Mouse (Mus musculus) small intestine, adult 2 months (tissue): ENCODE results near the gene B3galt4. TPM values are rescaled to one million over a fixed set of nuclear protein-coding genes. Genes with fewer than 3 reads are reported as not detected.

Experiments
- H3K27ac ChIP-seq: fragments of 200-500 bp; 2 replicates; pipeline ENCODE4 v1.5.1; 2012; ENCODE audit warnings: low read depth, low read length, control low read depth, inconsistent platforms; ENCODE audit not compliant: insufficient read depth
- H3K27me3 ChIP-seq: fragments of 200-500 bp; 2 replicates; pipeline ENCODE4 v1.6.1; 2012; ENCODE audit warnings: mild to moderate bottlenecking, moderate library complexity, low read length, inconsistent platforms; ENCODE audit not compliant: control insufficient read depth, insufficient read depth
- H3K36me3 ChIP-seq: fragments of 200-500 bp; 2 replicates; pipeline ENCODE4 v1.6.1; 2012; ENCODE audit warnings: mild to moderate bottlenecking, low read length, control low read depth, inconsistent platforms; ENCODE audit not compliant: control insufficient read depth, insufficient read depth
- H3K4me1 ChIP-seq: fragments of 200-500 bp; 2 replicates; pipeline ENCODE4 v1.6.1; 2012; ENCODE audit warnings: low read length, inconsistent platforms, mixed read lengths; ENCODE audit not compliant: control insufficient read depth, insufficient read depth, insufficient read length
- H3K4me3 ChIP-seq: fragments of 200-500 bp; 2 replicates; pipeline ENCODE4 v1.5.1; 2012; ENCODE audit warnings: low read depth, mild to moderate bottlenecking, control low read depth, inconsistent platforms, low read length, moderate library complexity
- CTCF ChIP-seq: fragments of 200-500 bp; IDR thresholded peaks from 2 replicates; pipeline ENCODE4 v1.5.1; 2012; ENCODE audit warnings: low read depth, mild to moderate bottlenecking, control low read depth, inconsistent platforms, low read length, moderate library complexity, mixed read lengths; ENCODE audit not compliant: insufficient replicate concordance, insufficient read length; ENCODE audit errors: extremely low read depth
- POLR2A ChIP-seq: fragments of 200-500 bp; IDR thresholded peaks from 2 replicates; pipeline ENCODE4 v1.6.1; 2012; ENCODE audit warnings: low read depth, mild to moderate bottlenecking, control low read depth, inconsistent platforms, low read length, moderate library complexity
- WGBS: fragments of 180-500 bp; shearing (Covaris S2); methylation state at CpG from one replicate; pipeline ENCODE4 v1.1.7; 2018; 5-methylcytosine and 5-hydroxymethylcytosine counted together
- polyA plus RNA-seq: library from polyadenylated mRNA; depleted of rRNA; stranded (reverse); fragments of >200 nt; gene quantifications from 2 replicates; pipeline ENCODE4 v1.2.3, GENCODE M21; 2012

B3galt4 gene
- polyA plus RNA-seq, 1 experiment, result 24.6 TPM

- no peak for TF ChIP-seq POLR2A
- TF ChIP-seq CTCF, result no peak
Observed at GRCm38 (mm10) chr17:33918293-33919203, 32.7 kb downstream of the B3galt4 start.

GRCm38 (mm10) chr17:33917656-33918292 is 33.5 kb downstream of the B3galt4 start:
- H3K36me3 ChIP-seq, result peaks cover 36% of the 10 kb centered on the region
- H3K27me3 ChIP-seq, result no peaks in the 10 kb centered on the region
- no peak overlapping the region for H3K4me3 ChIP-seq
- no peak overlapping the region for H3K27ac ChIP-seq
- TF ChIP-seq CTCF, result no peak
- TF ChIP-seq POLR2A, result no peak
- 85% methylated on average over 18 of the region's 18 CpGs for WGBS
- peaks cover 26% of the 10 kb centered on the region for H3K4me1 ChIP-seq

More at GRCm38 (mm10) chr17:33918293-33919203, 32.7 kb downstream of the B3galt4 start:
- Histone ChIP-seq H3K27me3 (no peaks in the 10 kb centered on the region), H3K4me1 (peaks cover 26% of the 10 kb centered on the region), H3K36me3 (peaks cover 31% of the 10 kb centered on the region), H3K4me3 (peak overlapping the region; percentile 82; the same call in 1 of the 2 replicates), H3K27ac (peak overlapping the region; percentile 95)
- 49% methylated on average over 37 of the region's 37 CpGs for WGBS

GRCm38 (mm10) chr17:33916847-33917655 is 34.2 kb downstream of the B3galt4 start:
- peaks cover 39% of the 10 kb centered on the region for H3K36me3 ChIP-seq
- peaks cover 24% of the 10 kb centered on the region for H3K4me1 ChIP-seq
- no peak for TF ChIP-seq POLR2A
- TF ChIP-seq CTCF, result no peak
- peak overlapping the region; percentile 42 for H3K4me3 ChIP-seq
- no peaks in the 10 kb centered on the region for H3K27me3 ChIP-seq
- no peak overlapping the region for H3K27ac ChIP-seq
- 82% methylated on average over 31 of the region's 31 CpGs for WGBS

DNA sequence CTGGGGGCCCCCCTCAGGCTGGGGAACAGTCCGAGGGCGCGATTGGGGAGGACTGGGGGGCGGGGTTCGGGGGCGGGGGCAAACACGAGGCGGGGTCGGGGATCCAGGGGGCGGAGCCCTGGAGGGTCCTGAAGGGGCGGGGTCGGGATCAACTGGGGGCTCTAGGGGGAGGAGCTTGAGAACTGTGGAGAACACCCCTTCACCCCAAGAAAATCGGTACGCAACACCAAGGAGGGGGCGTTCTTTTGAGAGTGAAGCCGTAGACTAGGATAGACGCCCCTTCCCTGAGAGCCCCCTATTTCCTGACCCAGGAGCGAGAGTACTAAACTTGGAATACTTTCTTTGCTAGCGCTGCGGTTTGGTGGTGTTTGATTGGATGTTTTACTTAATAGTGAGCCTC is 35.0 kb downstream of the B3galt4 start:
- Histone ChIP-seq H3K27ac (no peak overlapping the region), H3K36me3 (peaks cover 41% of the 10 kb centered on the region), H3K27me3 (no peaks in the 10 kb centered on the region), H3K4me1 (peaks cover 24% of the 10 kb centered on the region), H3K4me3 (peak overlapping the region; percentile 60)
- TF ChIP-seq CTCF (no peak), POLR2A (no peak)
- 2% methylated on average over 20 of the region's 20 CpGs for WGBS

- TF ChIP-seq CTCF, result no peak
- TF ChIP-seq POLR2A, result no peak; the same call in 1 of the 2 replicates
- peaks cover 20% of the 10 kb centered on the region for H3K4me1 ChIP-seq
- H3K36me3 ChIP-seq, result peaks cover 40% of the 10 kb centered on the region
- peak within 1 kb of the TSS; percentile 60 for H3K4me3 ChIP-seq
- WGBS, result under 1% methylated on average over 34 of the region's 34 CpGs
- H3K27ac ChIP-seq, result peak within 1 kb of the TSS; percentile 3; the same call in 1 of the 2 replicates
- H3K27me3 ChIP-seq, result no peaks in the 10 kb centered on the region
Observed at GRCm38 (mm10) chr17:33915671-33916250, 35.5 kb downstream of the B3galt4 start, which contains the start of the genes Tapbp and Zbtb22. Gene Tapbp (plus strand): TSS chr17:33915899. Gene Zbtb22 (plus strand): TSS chr17:33915904.

- Histone ChIP-seq H3K27ac (no peak overlapping the region), H3K36me3 (peaks cover 40% of the 10 kb centered on the region), H3K27me3 (no peaks in the 10 kb centered on the region), H3K4me1 (peaks cover 24% of the 10 kb centered on the region), H3K4me3 (no peak overlapping the region)
- TF ChIP-seq CTCF (peak; percentile 1; the same call in 1 of the 2 replicates), POLR2A (no peak)
- 71% methylated on average over 13 of the region's 13 CpGs for WGBS
Observed at GRCm38 (mm10) chr17:33914969-33915391, 36.3 kb downstream of the B3galt4 start.
